Mouse (Mus musculus): ENCODE results near the gene Eif2b1.
"Not testable (repeated sequence)": the region's sequence is repeated elsewhere in the genome, so short reads cannot be mapped to it uniquely, and the experiment has no call there.

The Eif2b1 gene

DNA sequence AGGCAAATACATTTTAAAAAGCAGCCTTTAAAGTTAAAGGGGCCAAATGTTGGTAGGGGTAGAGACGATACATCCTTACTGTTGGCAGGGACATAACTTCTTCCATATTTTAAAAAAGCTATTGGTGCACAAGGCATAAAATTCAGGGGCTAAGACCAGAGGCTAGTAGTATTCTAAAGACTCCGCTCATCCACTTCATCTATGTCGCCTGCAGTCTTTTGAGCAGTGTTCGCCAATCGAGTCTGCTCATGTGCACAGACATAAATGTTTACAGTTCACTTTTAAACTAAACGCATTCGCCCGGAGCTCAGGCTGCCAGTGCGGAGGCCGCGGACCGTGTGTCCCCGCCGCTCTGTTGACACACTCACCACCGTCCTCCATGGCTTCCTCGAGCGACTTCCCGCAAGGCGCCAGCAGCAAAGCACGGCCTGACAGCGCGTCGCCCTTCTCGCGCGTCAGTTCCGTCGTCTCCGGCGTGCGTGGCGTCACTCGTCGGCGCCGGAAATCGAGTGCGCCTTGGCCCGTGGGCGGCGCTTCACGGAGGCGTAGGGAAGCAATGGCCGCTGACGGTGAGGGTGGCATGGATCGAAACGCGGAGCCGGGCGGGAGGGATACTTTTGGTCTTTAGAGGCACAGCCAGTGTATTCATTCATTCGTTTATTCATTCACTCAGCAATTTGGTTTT, at the start of gene Eif2b1, which contains the start of gene Gtf2h3:
Eif2b1 (minus strand) TSS at position 499 of the 685 bp plus-strand sequence.
Gtf2h3 (plus strand) TSS at position 508 of the 685 bp plus-strand sequence.
- DNase-seq = peak; percentile 87

- no peak for DNase-seq
Observed at GRCm38 (mm10) chr5:124624291-124624690, 45.4 kb upstream of the Eif2b1 start.

DNA sequence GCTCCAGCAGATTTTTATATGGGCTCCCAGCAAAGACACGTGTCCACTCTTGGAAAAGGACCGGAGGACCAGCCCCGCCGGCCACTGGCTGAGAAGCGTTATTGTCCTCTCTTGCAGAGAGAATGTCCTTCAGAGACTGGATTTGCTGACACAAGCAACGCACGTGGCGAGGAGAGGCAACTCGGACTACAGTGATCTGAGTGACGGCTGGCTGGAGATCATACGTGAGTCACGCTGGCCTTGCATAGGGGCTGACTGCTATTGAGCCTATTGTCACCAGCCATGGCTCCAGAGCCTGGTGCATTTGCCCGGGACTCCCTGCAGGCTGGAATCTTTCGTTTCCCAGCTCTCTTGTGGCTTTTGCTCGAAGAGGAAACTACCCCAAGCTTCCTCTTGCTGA, 44.0 kb upstream of the Eif2b1 start:
- DNase-seq = no peak

DNA sequence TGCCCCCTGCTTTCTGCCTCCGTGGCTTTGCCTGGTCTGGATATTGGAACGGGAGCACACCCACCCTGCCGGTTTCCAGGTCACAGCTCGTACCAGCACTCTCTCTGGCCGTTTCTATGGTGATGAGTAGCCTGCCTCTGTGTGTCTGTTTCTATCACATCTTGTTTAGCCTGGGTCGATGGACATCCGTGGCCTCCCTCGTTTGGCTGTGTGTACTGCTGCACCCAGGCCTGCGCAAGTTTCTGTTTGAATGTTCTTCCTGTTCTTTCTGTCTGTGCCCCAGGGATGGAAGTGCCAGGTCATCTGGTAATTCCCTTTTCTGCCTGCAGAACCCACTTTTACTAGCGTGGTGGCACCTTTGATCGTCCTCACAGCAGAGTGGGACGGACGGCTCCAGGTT, 42.4 kb upstream of the Eif2b1 start:
- DNase-seq = no peak

- no peak for DNase-seq
Observed at GRCm38 (mm10) chr5:124618711-124619110, 39.8 kb upstream of the Eif2b1 start.

GRCm38 (mm10) chr5:124614709-124615108, 35.8 kb upstream of the Eif2b1 start:
- DNase-seq = no peak

DNA sequence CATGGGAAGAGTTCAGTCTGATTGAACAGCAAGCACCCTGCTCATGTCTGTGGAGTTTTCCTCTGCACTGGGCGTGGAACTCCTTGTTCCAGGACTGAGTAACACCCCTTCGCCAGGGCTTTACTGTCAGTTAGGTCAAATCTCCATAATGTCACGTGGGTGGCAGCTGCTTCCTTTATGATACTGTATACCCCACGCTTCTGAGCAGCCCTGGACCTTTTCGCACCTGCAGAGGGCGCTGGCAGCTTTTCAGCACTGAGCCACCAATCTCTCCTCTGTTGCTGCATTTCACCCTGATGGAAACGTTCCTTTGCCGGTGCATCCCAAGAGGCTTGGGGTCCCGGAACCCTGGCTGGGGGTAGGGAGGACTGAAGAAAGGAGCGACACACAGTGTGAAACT, 32.0 kb upstream of the Eif2b1 start:
- DNase-seq = no peak

GRCm38 (mm10) chr5:124605041-124605622, 26.2 kb upstream of the Eif2b1 start:
- DNase-seq = no peak

- no peak for DNase-seq
Observed at GRCm38 (mm10) chr5:124604296-124604695, 25.4 kb upstream of the Eif2b1 start.

DNA sequence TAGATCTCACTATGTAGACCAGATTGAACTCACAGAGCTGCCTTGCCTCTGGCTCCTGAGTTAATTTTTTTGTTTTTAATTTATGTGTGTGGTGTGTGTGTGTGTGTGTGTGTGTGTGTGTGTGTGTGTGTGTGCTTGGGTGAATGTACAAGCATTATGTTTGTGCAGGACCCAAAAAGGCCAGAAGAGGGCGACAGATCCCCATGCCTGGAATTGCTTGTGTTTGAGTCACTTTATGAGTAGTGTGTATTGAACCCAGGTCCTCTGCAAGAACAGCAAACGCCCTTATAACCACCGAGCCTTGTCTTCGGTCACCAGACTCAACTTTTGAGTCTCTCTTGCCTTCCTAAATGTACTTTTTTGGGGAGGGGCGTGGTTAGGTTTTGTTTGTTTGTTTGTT, 23.4 kb upstream of the Eif2b1 start:
- DNase-seq = no peak

DNA sequence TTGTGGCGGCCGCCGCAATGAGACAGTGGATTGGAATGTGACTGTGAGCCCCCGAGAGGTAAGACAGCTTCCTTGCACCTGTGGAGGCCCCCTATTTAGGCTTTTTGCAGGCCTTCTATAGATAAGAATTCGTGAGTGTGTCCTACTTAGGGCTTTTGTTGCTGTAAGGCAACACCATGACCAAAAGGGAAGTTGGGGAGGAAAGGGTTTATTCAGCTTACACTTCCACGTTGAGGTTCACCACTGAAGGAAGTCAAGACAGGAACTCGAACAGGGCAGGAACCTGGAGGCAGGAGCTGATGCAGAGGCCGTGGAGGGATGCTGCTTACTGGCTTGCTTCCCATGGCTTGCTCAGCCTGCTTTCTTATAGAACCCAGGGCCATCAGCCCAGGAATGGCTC, 20.8 kb upstream of the Eif2b1 start:
- not testable (repeated sequence) for DNase-seq

GRCm38 (mm10) chr5:124598224-124599174, 19.6 kb upstream of the Eif2b1 start:
- DNase-seq = peak; percentile 88

GRCm38 (mm10) chr5:124592768-124593167, 13.8 kb upstream of the Eif2b1 start:
- DNase-seq = no peak

- DNase-seq = no peak
Observed at GRCm38 (mm10) chr5:124582515-124582914, 3.6 kb upstream of the Eif2b1 start.

- DNase-seq = no peak
Observed at GRCm38 (mm10) chr5:124575467-124575866, 3.5 kb downstream of the Eif2b1 start.

DNA sequence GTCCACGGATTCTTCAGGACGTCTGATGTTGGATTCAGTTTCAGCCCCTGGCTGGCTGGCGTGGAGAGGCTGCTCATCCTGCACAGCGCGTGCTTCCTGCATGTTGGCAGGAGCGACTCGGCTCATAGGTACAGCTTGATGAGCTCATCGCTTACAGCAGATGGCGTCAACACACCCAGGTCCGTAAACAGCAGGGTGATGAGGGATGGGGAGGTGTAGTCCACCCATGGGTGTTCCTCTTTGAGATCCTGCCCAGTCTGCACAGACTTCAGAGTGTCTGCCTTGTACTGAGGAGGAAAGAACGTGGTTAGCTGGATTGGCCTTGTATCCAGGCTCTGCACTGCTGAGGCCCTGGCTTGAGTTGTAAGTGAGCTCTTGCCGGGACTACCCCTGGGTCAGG, 7.9 kb downstream of the Eif2b1 start:
- DNase-seq = peak; percentile 61

GRCm38 (mm10) chr5:124555145-124555544, 23.8 kb downstream of the Eif2b1 start:
- no peak for DNase-seq

GRCm38 (mm10) chr5:124553607-124554006, 25.3 kb downstream of the Eif2b1 start:
- no peak for DNase-seq

GRCm38 (mm10) chr5:124552558-124553307, 26.2 kb downstream of the Eif2b1 start, which contains the start of gene Ddx55:
TSS of gene Ddx55 (plus strand) at chr5:124552864.
- peak; percentile 87 for DNase-seq

- DNase-seq = no peak
Observed at GRCm38 (mm10) chr5:124552094-124552472, 26.8 kb downstream of the Eif2b1 start.

DNA sequence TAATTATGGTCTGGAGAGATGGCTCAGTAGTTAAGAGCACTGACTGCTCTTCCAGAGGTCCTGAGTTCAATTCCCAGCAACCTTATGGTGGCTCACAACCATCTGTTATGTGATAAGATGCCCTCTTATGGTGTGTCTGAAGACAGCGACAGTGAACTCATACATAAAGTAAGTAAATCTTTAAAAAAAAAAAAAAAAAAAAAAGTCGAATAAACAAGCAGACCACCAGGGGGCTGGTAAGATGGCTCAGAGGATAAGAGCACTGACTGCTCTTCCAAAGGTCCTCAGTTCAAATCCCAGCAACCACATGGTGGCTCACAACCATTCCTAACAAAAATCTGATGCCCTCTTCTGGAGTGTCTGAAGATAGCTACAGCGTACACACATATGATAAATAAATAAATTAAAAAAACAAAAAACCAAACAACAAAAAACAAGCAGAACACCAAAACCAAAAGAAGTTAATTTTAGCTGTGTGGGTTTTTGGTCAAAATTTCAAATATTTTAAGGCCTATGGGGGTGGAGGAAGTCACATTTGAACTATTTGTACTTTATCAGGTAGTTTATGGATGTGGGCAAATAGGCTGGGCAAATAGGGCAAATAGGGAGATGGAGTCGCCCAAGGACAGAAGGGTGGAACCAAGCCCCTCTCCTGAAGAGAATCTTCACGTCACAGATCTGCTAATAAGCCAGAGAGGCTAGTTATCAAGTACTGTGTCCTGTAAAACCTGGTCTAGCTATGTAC, 27.4 kb downstream of the Eif2b1 start:
- DNase-seq = not testable (repeated sequence)

GRCm38 (mm10) chr5:124550737-124551136, 28.2 kb downstream of the Eif2b1 start:
- DNase-seq = not testable (repeated sequence)
